Mouse (Mus musculus) intestine, embryonic 16.5 days (tissue): Measurements from ENCODE around the gene Stk11. TPM values are rescaled to one million over a fixed set of nuclear protein-coding genes. Genes with fewer than 3 reads are reported as not detected.
A peak's percentile ranks its signal among the peaks of the same experiment; 100 is the strongest.

Experiments
- ATAC-seq: fragments of 200-750 bp; cut with Nextera tagmentation; 2 replicates; pipeline ENCODE4 v1.8.0; 2017; ENCODE audit warnings: moderate TSS enrichment, moderate library complexity
- H3K27ac ChIP-seq: fragments of 300-500 bp; sonication (generic); 2 replicates; pipeline ENCODE4 v1.5.1; 2014; ENCODE audit warnings: mild to moderate bottlenecking, low read length
- H3K27me3 ChIP-seq: fragments of 300-500 bp; sonication (generic); replicated peaks from 2 replicates; pipeline ENCODE4 v1.6.1; 2014; ENCODE audit warnings: low read length, control low read depth, mixed read lengths; ENCODE audit not compliant: control insufficient read depth, insufficient read depth
- H3K36me3 ChIP-seq: fragments of 300-500 bp; sonication (generic); 2 replicates; pipeline ENCODE4 v1.6.1; 2014; ENCODE audit warnings: low read length, control low read depth; ENCODE audit not compliant: control insufficient read depth, insufficient read depth
- H3K4me1 ChIP-seq: fragments of 300-500 bp; sonication (generic); 2 replicates; pipeline ENCODE4 v1.6.1; 2014; ENCODE audit warnings: low read length, control low read depth, mixed read lengths; ENCODE audit not compliant: control insufficient read depth, insufficient read depth
- H3K4me2 ChIP-seq: fragments of 300-500 bp; sonication (generic); 2 replicates; pipeline ENCODE4 v1.6.1; 2014; ENCODE audit warnings: low read depth, low read length, control low read depth
- H3K4me3 ChIP-seq: fragments of 300-500 bp; sonication (generic); 2 replicates; pipeline ENCODE4 v1.5.1; 2014; ENCODE audit warnings: mild to moderate bottlenecking, low read length
- H3K9ac ChIP-seq: fragments of 300-500 bp; sonication (generic); 2 replicates; pipeline ENCODE4 v1.6.1; 2014; ENCODE audit warnings: low read depth, low read length
- H3K9me3 ChIP-seq: fragments of 300-500 bp; sonication (generic); 2 replicates; pipeline ENCODE4 v1.6.1; 2016; ENCODE audit warnings: low read length, control low read depth; ENCODE audit not compliant: control insufficient read depth
- WGBS: fragments of 180-500 bp; shearing (Covaris S2); extraction: QIAGEN DNeasy Blood & Tissue Kit; methylation state at CpG from one replicate; pipeline ENCODE4 v1.1.7; 2014; 5-methylcytosine and 5-hydroxymethylcytosine counted together
- polyA plus RNA-seq: library from polyadenylated mRNA; unstranded; fragments of >200 nt; fragmentation: Nextera tagmentation; extraction: Ambion mirVana; gene quantifications from 2 replicates; pipeline ENCODE4 v1.2.1, GENCODE M21; 2015

Stk11 gene
- polyA plus RNA-seq, 1 experiment from 2014 or later: 15.7 TPM

DNA sequence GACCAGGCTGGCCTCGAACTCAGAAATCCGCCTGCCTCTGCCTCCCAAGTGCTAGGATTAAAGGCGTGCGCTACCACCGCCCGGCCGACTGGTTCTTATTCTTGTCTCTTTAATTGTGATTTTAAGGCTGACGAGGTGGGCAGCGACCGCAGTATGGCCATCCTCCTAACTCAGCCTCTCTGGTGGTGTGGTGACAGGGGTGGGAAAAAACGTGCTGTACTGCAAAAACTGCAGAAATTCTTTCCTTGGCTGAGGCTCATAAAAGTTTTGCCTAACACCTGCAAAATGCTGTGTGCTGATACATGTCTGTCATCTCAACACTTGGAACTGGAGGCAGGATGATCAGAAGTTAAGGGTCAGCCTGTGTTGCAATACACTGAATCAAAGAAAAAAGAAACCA, 57.8 kb downstream of the Stk11 start:
- peak overlapping the region; percentile 63; the same call in 1 of the 2 replicates for H3K27ac ChIP-seq
- peaks cover 20% of the 10 kb centered on the region for H3K36me3 ChIP-seq
- H3K4me3 ChIP-seq: peak overlapping the region; percentile 60
- peaks cover 24% of the 10 kb centered on the region for H3K4me1 ChIP-seq
- no peaks in the 10 kb centered on the region for H3K9me3 ChIP-seq
- H3K9ac ChIP-seq: peak overlapping the region; percentile 71
- no peaks in the 10 kb centered on the region for H3K27me3 ChIP-seq
- no peak for ATAC-seq
- 10% methylated on average over 11 of the region's 11 CpGs for WGBS
- H3K4me2 ChIP-seq: peak overlapping the region; percentile 52

DNA sequence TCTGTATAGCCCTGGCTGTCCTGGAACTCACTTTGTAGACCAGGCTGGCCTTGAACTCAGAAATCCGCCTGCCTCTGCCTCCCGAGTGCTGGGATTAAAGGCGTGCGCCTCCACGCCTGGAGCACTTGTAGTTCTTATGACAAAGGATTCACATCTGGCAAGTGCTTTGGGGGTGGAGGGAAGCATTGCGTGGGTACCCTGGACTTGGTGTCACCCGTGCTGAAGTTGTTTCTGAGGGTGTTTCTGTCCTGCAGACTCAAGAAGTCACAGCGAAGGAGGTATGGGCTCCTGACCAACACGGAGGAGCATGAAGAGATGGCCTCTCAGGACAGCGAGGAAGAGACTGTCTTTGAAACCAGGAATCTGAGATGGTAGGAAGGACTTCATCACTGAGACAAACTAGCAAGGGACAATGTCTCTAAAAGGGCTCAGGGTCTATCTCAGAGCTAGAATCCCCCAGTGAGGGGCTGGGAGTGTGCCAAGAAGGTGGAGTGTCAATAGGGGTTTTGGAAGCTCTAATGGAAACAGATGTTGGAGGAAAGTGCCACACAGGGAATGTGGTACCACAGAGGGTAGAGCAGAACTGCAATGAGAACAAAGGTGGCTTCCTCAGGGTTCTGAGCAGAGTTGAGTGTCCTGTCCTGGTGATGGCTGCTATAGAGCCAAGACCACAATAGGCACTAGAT, 58.5 kb downstream of the Stk11 start:
- Histone ChIP-seq H3K9me3 (no peaks in the 10 kb centered on the region), H3K27ac (no peak overlapping the region), H3K4me3 (no peak overlapping the region), H3K4me1 (peaks cover 20% of the 10 kb centered on the region), H3K9ac (no peak overlapping the region), H3K4me2 (no peak overlapping the region), H3K36me3 (peaks cover 20% of the 10 kb centered on the region), H3K27me3 (no peaks in the 10 kb centered on the region)
- no peak for ATAC-seq
- WGBS: 85% methylated on average over 10 of the region's 10 CpGs

DNA sequence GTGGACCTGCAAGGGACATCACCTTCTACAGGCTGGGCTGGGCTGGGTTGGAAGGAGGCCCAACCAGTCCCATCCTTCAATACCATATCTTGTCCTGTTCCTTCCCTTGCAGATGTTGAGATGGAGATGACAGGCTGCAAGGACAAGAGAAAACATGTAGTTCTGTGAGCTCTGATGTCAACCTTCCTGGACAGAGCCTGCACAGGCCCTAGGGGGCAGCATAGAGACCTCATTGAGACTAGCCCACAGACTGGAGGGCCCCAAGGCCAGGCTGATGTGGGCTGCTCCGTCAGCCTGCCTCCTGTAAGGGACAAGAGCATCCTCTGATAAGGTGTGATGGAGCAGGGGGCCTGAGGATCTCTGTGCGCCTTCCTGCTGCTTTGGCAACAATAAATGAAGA, 59.1 kb downstream of the Stk11 start:
- Histone ChIP-seq H3K4me1 (peaks cover 17% of the 10 kb centered on the region), H3K4me2 (no peak overlapping the region), H3K9me3 (no peaks in the 10 kb centered on the region), H3K9ac (no peak overlapping the region), H3K27me3 (no peaks in the 10 kb centered on the region), H3K4me3 (no peak overlapping the region), H3K36me3 (peaks cover 19% of the 10 kb centered on the region), H3K27ac (no peak overlapping the region)
- ATAC-seq: no peak
- 40% methylated on average over 2 of the region's 2 CpGs for WGBS

DNA sequence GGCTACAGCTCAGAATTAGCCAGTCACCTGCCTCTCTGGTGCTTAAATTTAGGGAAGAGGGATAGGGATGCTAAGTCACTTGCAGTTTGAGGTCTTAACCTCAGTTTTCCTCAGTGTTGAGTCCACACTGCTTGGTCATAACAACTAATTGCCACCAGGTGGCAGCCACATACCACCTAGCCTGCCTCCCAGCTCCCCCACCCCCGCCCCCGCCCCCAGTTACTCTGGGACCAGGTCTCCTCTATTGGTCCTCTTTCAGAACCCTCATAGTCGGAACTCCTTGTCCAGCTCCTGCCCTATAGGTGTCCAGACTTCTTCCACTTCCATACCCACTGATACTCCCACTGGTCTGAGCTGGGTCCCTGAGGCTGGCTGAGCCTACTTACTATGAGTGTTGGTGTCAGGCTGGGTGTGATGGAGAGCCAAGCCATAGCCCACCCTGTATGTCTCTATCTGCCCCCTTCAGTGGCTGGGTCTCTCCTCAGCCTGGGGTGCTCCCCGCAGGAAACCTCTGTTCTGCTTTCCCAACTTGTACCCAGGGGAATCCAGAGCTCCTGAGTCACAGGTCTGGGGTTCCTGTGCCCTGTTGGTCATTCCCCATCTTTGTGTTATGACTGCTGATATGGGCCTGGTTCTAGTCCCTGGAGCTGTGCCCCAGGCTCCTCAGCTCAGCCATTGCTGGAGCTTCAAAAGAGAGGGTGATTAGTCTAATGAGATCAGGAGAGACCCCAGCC, 60.1 kb downstream of the Stk11 start:
- H3K4me3 ChIP-seq: no peak overlapping the region
- H3K27ac ChIP-seq: no peak overlapping the region
- WGBS: 35% methylated on average over 4 of the region's 4 CpGs
- H3K27me3 ChIP-seq: no peaks in the 10 kb centered on the region
- H3K9ac ChIP-seq: no peak overlapping the region
- H3K9me3 ChIP-seq: no peaks in the 10 kb centered on the region
- peaks cover 23% of the 10 kb centered on the region for H3K4me1 ChIP-seq
- H3K36me3 ChIP-seq: peaks cover 9% of the 10 kb centered on the region
- ATAC-seq: no peak
- no peak overlapping the region for H3K4me2 ChIP-seq

DNA sequence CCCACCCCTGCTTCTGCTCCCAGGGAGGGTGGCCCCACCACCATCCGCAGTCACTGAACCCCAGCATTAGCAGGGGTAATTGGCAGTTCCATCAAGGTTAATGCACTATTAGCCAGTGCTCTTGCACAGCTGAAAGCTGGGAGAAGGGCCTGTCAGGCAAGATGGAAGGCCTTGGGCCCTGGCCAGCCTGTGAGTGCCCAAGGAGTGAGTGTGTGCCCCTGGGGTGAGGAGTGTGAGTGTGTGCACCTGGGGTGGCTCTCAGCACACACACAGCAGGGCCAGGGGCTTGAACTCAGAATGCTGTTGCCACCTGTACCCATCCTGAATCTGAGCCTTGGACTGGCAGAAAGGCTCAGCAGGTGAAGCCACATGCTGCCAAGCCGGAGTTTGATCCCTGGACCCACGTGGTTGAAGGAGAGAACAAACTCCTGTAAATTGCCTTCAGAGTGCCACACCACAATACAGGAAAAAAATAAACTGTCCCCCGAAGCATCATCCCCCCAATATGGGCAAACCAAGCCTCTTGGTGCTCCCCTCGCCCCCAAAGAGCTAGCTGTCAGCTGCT, 60.7 kb downstream of the Stk11 start:
- ATAC-seq: no peak
- no peak overlapping the region for H3K4me2 ChIP-seq
- no peaks in the 10 kb centered on the region for H3K9me3 ChIP-seq
- H3K27ac ChIP-seq: no peak overlapping the region
- no peak overlapping the region for H3K9ac ChIP-seq
- peaks cover 4% of the 10 kb centered on the region for H3K36me3 ChIP-seq
- H3K4me1 ChIP-seq: peaks cover 20% of the 10 kb centered on the region
- WGBS: 88% methylated on average over 5 of the region's 5 CpGs
- H3K4me3 ChIP-seq: no peak overlapping the region
- no peaks in the 10 kb centered on the region for H3K27me3 ChIP-seq

DNA sequence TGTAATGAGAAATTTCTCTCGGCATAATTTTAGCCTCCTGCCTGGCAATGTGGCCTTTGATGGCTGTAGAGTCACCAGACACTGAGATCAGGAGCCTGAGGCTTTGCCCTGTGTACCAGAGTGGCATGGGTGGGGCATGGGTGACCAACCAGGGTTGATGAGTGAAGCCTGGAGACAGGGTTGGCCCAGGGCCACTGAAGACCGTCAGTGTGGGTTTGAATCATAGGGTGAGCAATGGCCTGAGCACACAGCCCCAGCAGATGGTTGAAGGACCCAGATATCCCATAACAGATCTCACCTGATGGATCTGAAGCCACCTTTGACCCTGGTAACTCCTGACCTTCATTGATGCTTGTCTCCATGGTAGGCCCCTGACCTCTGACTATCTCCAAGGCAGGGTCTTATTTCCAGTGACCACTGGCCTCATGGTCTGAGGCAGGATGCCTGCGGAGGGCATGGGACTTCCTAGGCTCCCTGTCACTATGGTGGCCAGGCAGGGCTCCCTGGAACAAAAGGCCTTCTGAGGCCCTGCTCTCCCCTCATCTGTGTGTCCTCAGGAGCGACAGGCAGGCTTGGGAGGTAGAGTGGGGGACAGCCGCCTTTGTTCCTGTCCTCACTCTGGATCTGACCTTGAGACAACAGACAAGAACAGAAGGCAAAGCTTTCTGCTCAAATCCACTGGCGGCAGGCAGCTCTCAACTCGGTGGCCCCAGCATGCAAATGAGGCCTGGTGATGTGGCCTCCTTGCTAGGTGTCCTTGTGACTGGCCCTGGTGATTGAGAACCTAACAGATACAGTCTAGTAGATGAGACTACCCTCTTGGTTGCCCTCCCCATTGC, 62.1 kb downstream of the Stk11 start:
- H3K4me2 ChIP-seq: no peak overlapping the region
- WGBS: 67% methylated on average over 7 of the region's 7 CpGs
- no peaks in the 10 kb centered on the region for H3K9me3 ChIP-seq
- no peak overlapping the region; the same call in 1 of the 2 replicates for H3K9ac ChIP-seq
- no peak overlapping the region for H3K27ac ChIP-seq
- no peak for ATAC-seq
- H3K4me3 ChIP-seq: no peak overlapping the region
- no peaks in the 10 kb centered on the region for H3K27me3 ChIP-seq
- no peaks in the 10 kb centered on the region for H3K36me3 ChIP-seq
- peaks cover 9% of the 10 kb centered on the region for H3K4me1 ChIP-seq

DNA sequence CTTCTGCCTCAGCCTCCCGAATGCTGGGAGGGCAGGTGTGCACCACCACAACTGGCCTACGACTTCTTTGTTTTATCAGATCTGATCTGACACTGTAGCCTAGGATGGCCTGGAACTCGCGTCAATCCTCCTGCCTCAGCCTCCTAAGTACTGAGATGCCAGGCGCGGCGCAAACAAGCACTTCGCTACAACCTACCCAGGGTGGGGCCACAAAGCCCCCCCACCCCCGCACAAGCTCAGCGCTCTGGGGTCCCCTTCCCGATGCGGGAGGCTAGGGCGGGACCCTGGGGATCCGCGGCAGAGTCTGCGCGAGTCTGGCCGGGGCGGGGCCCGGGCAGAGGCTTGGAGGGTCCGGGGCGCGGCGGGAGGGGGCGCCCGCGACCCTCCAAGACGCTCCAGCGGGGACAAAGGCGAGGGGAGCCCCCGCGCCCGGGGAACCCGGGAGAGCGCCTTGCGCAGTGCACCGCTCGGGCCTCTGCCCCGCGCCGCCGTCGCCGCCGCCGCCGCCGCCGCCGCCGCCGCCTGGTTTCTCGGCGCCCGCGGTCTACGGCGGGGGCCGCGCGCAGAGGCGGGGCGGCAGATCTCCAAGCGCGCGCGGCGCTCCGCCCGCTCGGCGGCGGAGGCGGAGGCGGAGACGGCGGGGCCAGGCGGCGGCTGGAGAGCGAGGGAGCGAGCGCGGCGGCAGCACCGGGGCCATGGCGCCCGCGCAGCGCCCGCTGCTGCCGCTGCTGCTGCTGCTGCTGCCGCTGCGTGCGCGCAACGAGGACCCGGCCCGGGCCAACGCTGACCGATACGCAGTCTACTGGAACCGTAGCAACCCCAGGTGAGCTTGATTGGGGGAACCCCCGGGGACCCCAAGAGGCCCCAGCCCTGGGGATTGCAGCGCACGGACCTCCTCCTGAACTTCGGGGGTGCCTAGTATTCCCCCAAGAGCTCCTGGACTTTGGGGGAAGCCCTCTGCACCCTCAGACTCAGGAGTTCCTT, 63.8 kb downstream of the Stk11 start, which contains the start of gene Efna2:
Gene Efna2, plus strand, starts transcription at position 415 of the 984 bp plus-strand sequence.
- no peaks in the 10 kb centered on the region for H3K36me3 ChIP-seq
- WGBS: 2% methylated on average over 102 of the region's 106 CpGs
- H3K4me2 ChIP-seq: peak within 1 kb of the TSS; percentile 79
- H3K27me3 ChIP-seq: no peaks in the 10 kb centered on the region
- peak within 1 kb of the TSS; percentile 80 for H3K9ac ChIP-seq
- peak within 1 kb of the TSS; percentile 14; the same call in 1 of the 2 replicates for H3K27ac ChIP-seq
- peaks cover 9% of the 10 kb centered on the region for H3K4me1 ChIP-seq
- no peaks in the 10 kb centered on the region for H3K9me3 ChIP-seq
- ATAC-seq: peak; percentile 60
- peak within 1 kb of the TSS; percentile 73 for H3K4me3 ChIP-seq
